Mouse (Mus musculus) MEL (cell line): ENCODE data around the gene Inpp5k. TPM values are rescaled to one million over a fixed set of nuclear protein-coding genes. Genes with fewer than 3 reads are reported as not detected.
"Not testable (repeated sequence)": the region's sequence is repeated elsewhere in the genome, so short reads cannot be mapped to it uniquely, and the experiment has no call there.

ENCODE experiments used
- DNase-seq: peaks from one replicate; pipeline ENCODE4 v3.0.0; 2011; ENCODE audit warnings: low read depth, low spot score
- H3K27ac ChIP-seq: 2 replicates; pipeline ENCODE4 v1.5.1; 2012; ENCODE audit warnings: low read depth, mild to moderate bottlenecking, control low read depth, low read length, moderate library complexity; ENCODE audit not compliant: control insufficient read depth
- H3K27me3 ChIP-seq, 2 experiments: fragments of 150-350 bp in 1 of 2; sonication (generic) in 1 of 2; 2 replicates each; pipeline ENCODE4 v1.6.1; 2012; ENCODE audit warnings: low read length in 2 of 2, mild to moderate bottlenecking in 2 of 2, improper control_type of control experiment in 1 of 2, moderate library complexity in 1 of 2; ENCODE audit not compliant: insufficient read depth in 2 of 2, control insufficient read depth in 1 of 2
- H3K36me3 ChIP-seq, 2 experiments: 2 replicates each; pipeline ENCODE4 v1.6.1; 2012 to 2014; ENCODE audit warnings: low read length in 2 of 2, improper control_type of control experiment in 1 of 2, inconsistent platforms in 1 of 2, mild to moderate bottlenecking in 1 of 2; ENCODE audit not compliant: insufficient read depth in 2 of 2, control insufficient read depth in 1 of 2
- H3K4me1 ChIP-seq, 2 experiments: fragments of 150-350 bp in 1 of 2; sonication (generic) in 1 of 2; 2 replicates each; pipeline ENCODE4 v1.6.1; 2012; ENCODE audit warnings: low read length in 2 of 2, improper control_type of control experiment in 1 of 2, mild to moderate bottlenecking in 1 of 2; ENCODE audit not compliant: insufficient read depth in 2 of 2, control insufficient read depth in 1 of 2
- H3K4me3 ChIP-seq, 2 experiments: fragments of 150-350 bp in 1 of 2; sonication (generic) in 1 of 2; 2 replicates each; pipeline ENCODE4 v1.5.1; 2012; ENCODE audit warnings: low read depth in 2 of 2, low read length in 2 of 2, mild to moderate bottlenecking in 2 of 2, moderate library complexity in 2 of 2, control low read depth in 1 of 2, improper control_type of control experiment in 1 of 2; ENCODE audit not compliant: control insufficient read depth in 1 of 2, insufficient read depth in 1 of 2
- H3K79me2 ChIP-seq: 2 replicates; pipeline ENCODE4 v1.6.1; 2012; ENCODE audit warnings: mild to moderate bottlenecking, low read length, moderate library complexity; ENCODE audit not compliant: control insufficient read depth, poor library complexity, insufficient read depth
- H3K9ac ChIP-seq: 2 replicates; pipeline ENCODE4 v1.6.1; 2012; ENCODE audit warnings: low read depth, mild to moderate bottlenecking, control low read depth, low read length, moderate library complexity; ENCODE audit not compliant: control insufficient read depth, poor library complexity, severe bottlenecking
- H3K9me3 ChIP-seq: fragments of 150-350 bp; sonication (generic); replicated peaks from 2 replicates; pipeline ENCODE4 v1.6.1; 2012; ENCODE audit warnings: mild to moderate bottlenecking, low read length, improper control_type of control experiment, moderate library complexity; ENCODE audit not compliant: insufficient read depth
- CHD2 ChIP-seq: IDR thresholded peaks from 2 replicates; pipeline ENCODE4 v1.6.1; 2011; ENCODE audit warnings: low read length, improper control_type of control experiment
- EP300 ChIP-seq, 2 experiments: IDR thresholded peaks; 2 replicates each; pipeline ENCODE4 v1.6.1; 2011; ENCODE audit warnings: improper control_type of control experiment in 2 of 2, low read length in 2 of 2, low read depth in 1 of 2, mild to moderate bottlenecking in 1 of 2
- GATA1 ChIP-seq: IDR thresholded peaks from 2 replicates; pipeline ENCODE4 v1.6.1; 2011; ENCODE audit warnings: low read depth, low read length, improper control_type of control experiment
- HCFC1 ChIP-seq: IDR thresholded peaks from 2 replicates; pipeline ENCODE4 v1.6.1; 2012; ENCODE audit warnings: low read depth, mild to moderate bottlenecking, inconsistent platforms, low read length, improper control_type of control experiment, moderate library complexity
- JUND ChIP-seq: IDR thresholded peaks from 2 replicates; pipeline ENCODE4 v1.6.1; 2011; ENCODE audit warnings: low read depth, mild to moderate bottlenecking, improper control_type of control experiment, low read length
- KAT2A ChIP-seq: conservative IDR thresholded peaks from 2 replicates; pipeline ENCODE4 v1.6.1; 2012; ENCODE audit warnings: low read depth, low read length, improper control_type of control experiment, inconsistent platforms
- MAZ ChIP-seq: IDR thresholded peaks from 2 replicates; pipeline ENCODE4 v1.6.1; 2012; ENCODE audit warnings: low read depth, mild to moderate bottlenecking, inconsistent platforms, low read length, improper control_type of control experiment
- MEF2A ChIP-seq: IDR thresholded peaks from 2 replicates; pipeline ENCODE4 v1.6.1; 2014; ENCODE audit warnings: low read depth, mild to moderate bottlenecking, inconsistent platforms, low read length, improper control_type of control experiment; ENCODE audit not compliant: poor library complexity, insufficient replicate concordance, severe bottlenecking; ENCODE audit errors: extremely low read depth
- MXI1 ChIP-seq: IDR thresholded peaks from 2 replicates; pipeline ENCODE4 v1.6.1; 2011; ENCODE audit warnings: mild to moderate bottlenecking, low read depth, low read length, improper control_type of control experiment
- MYB ChIP-seq: IDR thresholded peaks from 2 replicates; pipeline ENCODE4 v1.6.1; 2011; ENCODE audit warnings: mild to moderate bottlenecking, low read depth, low read length, improper control_type of control experiment
- MYC ChIP-seq: IDR thresholded peaks from 2 replicates; pipeline ENCODE4 v1.6.1; 2011; ENCODE audit warnings: low read depth, mild to moderate bottlenecking, low read length, improper control_type of control experiment, moderate library complexity
- NRF1 ChIP-seq: IDR thresholded peaks from 2 replicates; pipeline ENCODE4 v1.6.1; 2014; ENCODE audit warnings: low read depth, mild to moderate bottlenecking, inconsistent platforms, low read length, improper control_type of control experiment, moderate library complexity; ENCODE audit not compliant: poor library complexity, insufficient read depth, severe bottlenecking
- POLR2A ChIP-seq, 2 experiments: IDR thresholded peaks; 2 replicates each; pipeline ENCODE4 v1.6.1; 2011 to 2012; ENCODE audit warnings: low read length in 2 of 2, mild to moderate bottlenecking in 2 of 2, control low read depth in 1 of 2, improper control_type of control experiment in 1 of 2, low read depth in 1 of 2, moderate library complexity in 1 of 2; ENCODE audit not compliant: control insufficient read depth in 1 of 2, insufficient read depth in 1 of 2, poor library complexity in 1 of 2
- POLR2AphosphoS2 ChIP-seq: IDR thresholded peaks from 2 replicates; pipeline ENCODE4 v1.6.1; 2011; ENCODE audit warnings: low read length, improper control_type of control experiment
- RAD21 ChIP-seq: IDR thresholded peaks from 2 replicates; pipeline ENCODE4 v1.6.1; 2011; ENCODE audit warnings: mild to moderate bottlenecking, low read depth, low read length, improper control_type of control experiment
- RCOR1 ChIP-seq: IDR thresholded peaks from 2 replicates; pipeline ENCODE4 v1.6.1; 2012; ENCODE audit warnings: low read depth, mild to moderate bottlenecking, inconsistent platforms, low read length, improper control_type of control experiment
- SMC3 ChIP-seq: IDR thresholded peaks from 2 replicates; pipeline ENCODE4 v1.6.1; 2011; ENCODE audit warnings: low read depth, low read length, improper control_type of control experiment
- TAL1 ChIP-seq: IDR thresholded peaks from 2 replicates; pipeline ENCODE4 v1.6.1; 2012; ENCODE audit warnings: mild to moderate bottlenecking, inconsistent platforms, low read length, moderate library complexity, mixed read lengths
- TBP ChIP-seq: IDR thresholded peaks from 2 replicates; pipeline ENCODE4 v1.8.0; 2011; ENCODE audit warnings: low read depth, low read length, improper control_type of control experiment
- TCF12 ChIP-seq: IDR thresholded peaks from 2 replicates; pipeline ENCODE4 v1.6.1; 2014; ENCODE audit warnings: low read depth, mild to moderate bottlenecking, inconsistent platforms, low read length, improper control_type of control experiment, moderate library complexity
- UBTF ChIP-seq: IDR thresholded peaks from 2 replicates; pipeline ENCODE4 v1.6.1; 2012; ENCODE audit warnings: low read depth, mild to moderate bottlenecking, inconsistent platforms, low read length, improper control_type of control experiment, moderate library complexity, borderline replicate concordance; ENCODE audit not compliant: insufficient read depth
- ZC3H11A ChIP-seq: IDR thresholded peaks from 2 replicates; pipeline ENCODE4 v1.6.1; 2012; ENCODE audit warnings: low read depth, mild to moderate bottlenecking, inconsistent platforms, low read length, improper control_type of control experiment
- ZMIZ1 ChIP-seq: IDR thresholded peaks from 2 replicates; pipeline ENCODE4 v1.6.1; 2012; ENCODE audit warnings: low read depth, mild to moderate bottlenecking, inconsistent platforms, low read length, improper control_type of control experiment, moderate library complexity
- polyA plus RNA-seq, 2 experiments: library from polyadenylated mRNA; stranded (reverse) in 1 of 2; unstranded in 1 of 2; fragments of >175 nt in 1 of 2; fragments of >200 nt in 1 of 2; gene quantifications; 2 replicates each; pipeline versions ENCODE4 v1.2.1 to v1.2.4; 2012; ENCODE audit warnings: low replicate concordance in 2 of 2, low read depth in 1 of 2; ENCODE audit not compliant: insufficient read length in 2 of 2, insufficient read depth in 1 of 2, missing spikeins in 1 of 2
- total RNA-seq: library from RNA; depleted of rRNA; stranded (reverse); fragments of 300-350 nt; gene quantifications from 2 replicates; pipeline ENCODE4 v1.2.3, GENCODE M21; 2012

Inpp5k gene
- total and polyA plus RNA-seq, 3 experiments, result 15.2 to 28.7 TPM; not detected in 1

- no peak overlapping the region for H3K4me3 ChIP-seq
- DNase-seq, result no peak
- H3K27ac ChIP-seq, result no peak overlapping the region
- no peaks in the 10 kb centered on the region for H3K9me3 ChIP-seq
- H3K79me2 ChIP-seq, result peaks cover 2% of the 10 kb centered on the region
- H3K27me3 ChIP-seq, result no peaks in the 10 kb centered on the region
- no peak overlapping the region for H3K9ac ChIP-seq
- H3K4me1 ChIP-seq, result peaks cover 11 to 18% of the 10 kb centered on the region in 2 experiments
- peaks cover 19 to 30% of the 10 kb centered on the region in 2 experiments for H3K36me3 ChIP-seq
- no peak for TF ChIP-seq KAT2A
- TF ChIP-seq UBTF, result no peak
- TF ChIP-seq RAD21, result no peak
- TF ChIP-seq RCOR1, result no peak
- TF ChIP-seq ZC3H11A, result no peak
- no peak for TF ChIP-seq ZMIZ1
- TF ChIP-seq POLR2A (IDR thresholded peaks at IDR 0.05; ENCODE audit: control insufficient read depth in 1 of 2, insufficient read depth in 1 of 2, low read depth in 1 of 2, low read length in 2 of 2, poor library complexity in 1 of 2), result no peak
- no peak for TF ChIP-seq GATA1
- TF ChIP-seq MYC, result no peak
- TF ChIP-seq, all 39 proteins: peak for 0
These were observed 32.8 kb upstream of the Inpp5k start for GRCm38 (mm10) chr11:75598004-75598403.

- not testable (repeated sequence) for H3K9me3 ChIP-seq, H3K27me3 ChIP-seq, H3K9ac ChIP-seq, H3K79me2 ChIP-seq, DNase-seq, H3K27ac ChIP-seq, H3K4me3 ChIP-seq
- Histone ChIP-seq H3K4me1 (peaks cover 10 to 12% of the 10 kb centered on the region in 2 experiments), H3K36me3 (peaks cover 11 to 32% of the 10 kb centered on the region in 2 experiments)
These were observed 31.0 kb upstream of the Inpp5k start for GRCm38 (mm10) chr11:75599802-75600201.

DNA sequence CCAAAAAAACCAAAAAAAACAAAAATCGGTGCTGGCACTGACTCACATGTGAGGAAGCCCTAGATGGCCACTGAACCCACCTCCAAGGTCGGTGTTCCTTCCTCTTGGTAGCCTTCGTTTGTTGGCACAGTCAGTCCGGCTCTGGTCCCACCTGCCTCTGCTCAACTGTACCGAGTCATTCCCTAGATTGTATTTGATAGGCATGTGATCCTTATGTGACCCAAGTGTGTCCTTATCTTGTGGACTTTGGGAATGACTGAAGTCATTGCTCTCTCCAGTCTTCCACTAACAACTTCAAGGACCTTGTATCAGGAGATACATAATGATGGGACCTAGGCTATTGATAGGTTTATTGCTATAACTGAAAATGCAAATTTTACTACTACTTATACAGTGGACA lies 26.0 kb upstream of the Inpp5k start:
- Histone ChIP-seq H3K4me3 (no peak overlapping the region), H3K36me3 (peaks cover 0 to 22% of the 10 kb centered on the region in 2 experiments; a peak in 2 of 4 replicates), H3K9me3 (no peaks in the 10 kb centered on the region), H3K79me2 (no peaks in the 10 kb centered on the region), H3K27ac (no peak overlapping the region), H3K4me1 (no peaks in the 10 kb centered on the region), H3K27me3 (no peaks in the 10 kb centered on the region), H3K9ac (no peak overlapping the region)
- no peak for TF ChIP-seq MAZ
- TF ChIP-seq POLR2AphosphoS2, result no peak
- no peak for TF ChIP-seq UBTF
- TF ChIP-seq SMC3, result no peak
- no peak for TF ChIP-seq TBP
- TF ChIP-seq TAL1, result no peak
- TF ChIP-seq ZMIZ1, result no peak
- TF ChIP-seq RAD21, result no peak
- no peak for TF ChIP-seq CHD2
- no peak for TF ChIP-seq JUND
- no peak for TF ChIP-seq MYC
- TF ChIP-seq EP300 (IDR thresholded peaks at IDR 0.05; ENCODE audit: low read depth in 1 of 2, low read length in 2 of 2), result no peak
- TF ChIP-seq ZC3H11A, result no peak
- no peak for TF ChIP-seq MXI1
- no peak for TF ChIP-seq TCF12
- TF ChIP-seq HCFC1, result no peak
- TF ChIP-seq MYB, result no peak
- TF ChIP-seq NRF1, result no peak
- TF ChIP-seq MEF2A, result no peak
- no peak for DNase-seq
